Mouse (Mus musculus) G1E (cell line): ENCODE measurements around the gene Ackr2.

Experiments used
- CTCF ChIP-seq: IDR thresholded peaks from 2 replicates; pipeline ENCODE4 v1.5.1; 2012; ENCODE audit warnings: low read depth, low read length, inconsistent platforms, mixed read lengths
- GATA1 ChIP-seq: IDR thresholded peaks from 2 replicates; pipeline ENCODE4 v1.6.1; 2012; ENCODE audit warnings: borderline replicate concordance, low read length, inconsistent platforms, mixed read lengths
- GATA2 ChIP-seq: IDR thresholded peaks from 2 replicates; pipeline ENCODE4 v1.6.1; 2012; ENCODE audit warnings: low read depth, low read length, inconsistent platforms, borderline replicate concordance
- TAL1 ChIP-seq: conservative IDR thresholded peaks from 2 replicates; pipeline ENCODE4 v1.6.1; 2012; ENCODE audit warnings: low read depth, low read length, inconsistent platforms, mixed read lengths

GRCm38 (mm10) chr9:121923906-121924305 lies 25.8 kb downstream of the Ackr2 start:
- TF ChIP-seq CTCF = no peak
- TF ChIP-seq TAL1 = no peak
- TF ChIP-seq GATA1 = no peak
- no peak for TF ChIP-seq GATA2
